Mouse (Mus musculus) embryonic facial prominence, embryonic 14.5 days (tissue): ENCODE measurements around the gene Marc1. TPM values are rescaled to one million over a fixed set of nuclear protein-coding genes. Genes with fewer than 3 reads are reported as not detected.

Experiments
- ATAC-seq: fragments of 200-750 bp; cut with Nextera tagmentation; 2 replicates; pipeline ENCODE4 v1.8.0; 2017; ENCODE audit warnings: low read depth, moderate number of reproducible peaks, moderate TSS enrichment
- DNase-seq: peaks from one replicate; pipeline ENCODE4 v3.0.0-alpha.2; 2015; ENCODE audit warnings: low spot score
- H3K27ac ChIP-seq: fragments of 300-500 bp; sonication (generic); replicated peaks from 2 replicates; pipeline ENCODE4 v1.5.1; 2014; ENCODE audit warnings: low read depth, mild to moderate bottlenecking, low read length, moderate library complexity
- H3K27me3 ChIP-seq: fragments of 300-500 bp; sonication (generic); replicated peaks from 2 replicates; pipeline ENCODE4 v1.6.1; 2014; ENCODE audit warnings: low read length; ENCODE audit not compliant: control insufficient read depth, insufficient read depth
- H3K36me3 ChIP-seq: fragments of 300-500 bp; sonication (generic); 2 replicates; pipeline ENCODE4 v1.6.1; 2014; ENCODE audit warnings: low read length, mixed read lengths; ENCODE audit not compliant: control insufficient read depth, insufficient read depth
- H3K4me1 ChIP-seq: fragments of 300-500 bp; sonication (generic); 2 replicates; pipeline ENCODE4 v1.6.1; 2014; ENCODE audit warnings: antibody characterized with exemption, low read length; ENCODE audit not compliant: control insufficient read depth, insufficient read depth
- H3K4me2 ChIP-seq: fragments of 300-500 bp; sonication (generic); 2 replicates; pipeline ENCODE4 v1.6.1; 2014; ENCODE audit warnings: low read depth, mild to moderate bottlenecking, low read length, moderate library complexity, mixed read lengths
- H3K4me3 ChIP-seq: fragments of 300-500 bp; sonication (generic); 2 replicates; pipeline ENCODE4 v1.5.1; 2014; ENCODE audit warnings: low read depth, mild to moderate bottlenecking, low read length
- H3K9ac ChIP-seq: fragments of 300-500 bp; sonication (generic); 2 replicates; pipeline ENCODE4 v1.6.1; 2014; ENCODE audit warnings: low read depth, mild to moderate bottlenecking, low read length, moderate library complexity, mixed read lengths
- H3K9me3 ChIP-seq: fragments of 300-500 bp; sonication (generic); 2 replicates; pipeline ENCODE4 v1.6.1; 2016; ENCODE audit warnings: low read length; ENCODE audit not compliant: control insufficient read depth
- WGBS: fragments of 180-500 bp; shearing (Covaris S2); extraction: QIAGEN DNeasy Blood & Tissue Kit; methylation state at CpG from one replicate; pipeline ENCODE4 v1.1.7; 2014; 5-methylcytosine and 5-hydroxymethylcytosine counted together
- polyA plus RNA-seq: library from polyadenylated mRNA; unstranded; fragments of >200 nt; fragmentation: Nextera tagmentation; extraction: Ambion mirVana; gene quantifications from 2 replicates; pipeline ENCODE4 v1.2.1, GENCODE M21; 2014

Marc1 gene
- polyA plus RNA-seq, 1 experiment from 2014 or later, result 0.08 TPM

- H3K27me3 ChIP-seq, result no peaks in the 10 kb centered on the region
- ATAC-seq, result no peak
Measured at GRCm38 (mm10) chr1:184782161-184782513, 29.0 kb downstream of the Marc1 start.

GRCm38 (mm10) chr1:184781286-184782160 is 29.6 kb downstream of the Marc1 start:
- H3K4me2 ChIP-seq, result no peak overlapping the region
- ATAC-seq (no peak), DNase-seq (no peak)
- no peak overlapping the region for H3K4me3 ChIP-seq
- H3K27me3 ChIP-seq, result peaks cover 5% of the 10 kb centered on the region; the same call in 1 of the 2 replicates
- no peak overlapping the region for H3K9ac ChIP-seq
- no peak overlapping the region for H3K27ac ChIP-seq
- no peaks in the 10 kb centered on the region for H3K36me3 ChIP-seq
- no peaks in the 10 kb centered on the region for H3K4me1 ChIP-seq
- 62% methylated on average over 10 of the region's 10 CpGs for WGBS
- no peaks in the 10 kb centered on the region for H3K9me3 ChIP-seq

More at GRCm38 (mm10) chr1:184782161-184782513, 29.0 kb downstream of the Marc1 start:
- Histone ChIP-seq H3K9ac (no peak overlapping the region), H3K4me2 (no peak overlapping the region), H3K4me3 (no peak overlapping the region), H3K4me1 (no peaks in the 10 kb centered on the region), H3K36me3 (no peaks in the 10 kb centered on the region), H3K9me3 (no peaks in the 10 kb centered on the region), H3K27ac (no peak overlapping the region)
- peak; percentile 29 for DNase-seq
- 55% methylated on average over 14 of the region's 14 CpGs for WGBS

GRCm38 (mm10) chr1:184778157-184778556 is 33.0 kb downstream of the Marc1 start:
- no peak overlapping the region for H3K9ac ChIP-seq
- H3K4me2 ChIP-seq, result no peak overlapping the region
- ATAC-seq, result no peak
- no peak overlapping the region for H3K4me3 ChIP-seq
- WGBS, result 79% methylated on average over 6 of the region's 6 CpGs
- DNase-seq, result no peak
- no peak overlapping the region for H3K27ac ChIP-seq
- no peaks in the 10 kb centered on the region for H3K4me1 ChIP-seq
- H3K9me3 ChIP-seq, result no peaks in the 10 kb centered on the region
- peaks cover 9% of the 10 kb centered on the region; the same call in 1 of the 2 replicates for H3K27me3 ChIP-seq
- H3K36me3 ChIP-seq, result no peaks in the 10 kb centered on the region

DNA sequence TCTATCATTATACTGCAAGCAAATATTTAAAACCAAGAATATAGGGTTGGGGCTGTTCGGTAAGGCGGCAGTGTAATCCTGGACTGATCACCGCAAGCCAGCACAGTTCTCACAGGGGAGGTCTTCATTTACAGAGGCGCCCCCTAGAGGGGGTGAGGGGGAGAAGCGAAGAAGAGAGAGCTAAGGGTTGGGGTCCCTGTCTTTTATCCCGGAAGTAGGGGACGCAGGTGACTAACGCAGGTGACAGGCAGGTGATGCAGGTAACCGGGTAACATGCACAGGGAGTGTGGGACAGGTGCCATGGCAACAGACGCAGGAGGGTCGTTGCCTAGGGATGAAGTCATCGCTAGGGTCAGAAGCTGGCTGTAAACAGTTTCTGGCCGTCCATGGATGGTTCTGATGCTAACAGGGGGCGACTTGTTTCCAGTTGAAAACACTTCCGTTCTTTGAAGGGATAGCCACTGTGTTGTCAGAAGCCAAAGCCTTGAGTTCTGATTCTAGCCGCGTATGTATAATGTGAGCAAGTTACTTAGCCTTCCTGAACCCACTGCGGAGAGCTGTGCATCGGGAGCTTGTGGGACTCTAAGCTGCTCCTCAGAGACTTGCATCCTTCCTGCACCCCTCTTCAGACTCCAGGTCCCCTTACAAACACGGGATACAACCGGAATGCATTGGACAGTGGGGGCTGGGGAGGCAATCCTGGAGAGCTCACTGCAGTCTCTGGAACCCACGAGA is 33.9 kb downstream of the Marc1 start:
- ATAC-seq (no peak), DNase-seq (no peak)
- Histone ChIP-seq H3K27me3 (peaks cover 9% of the 10 kb centered on the region; the same call in 1 of the 2 replicates), H3K27ac (no peak overlapping the region), H3K9me3 (no peaks in the 10 kb centered on the region), H3K36me3 (no peaks in the 10 kb centered on the region), H3K4me3 (no peak overlapping the region), H3K9ac (no peak overlapping the region), H3K4me2 (no peak overlapping the region), H3K4me1 (no peaks in the 10 kb centered on the region)
- 30% methylated on average over 22 of the region's 22 CpGs for WGBS

DNA sequence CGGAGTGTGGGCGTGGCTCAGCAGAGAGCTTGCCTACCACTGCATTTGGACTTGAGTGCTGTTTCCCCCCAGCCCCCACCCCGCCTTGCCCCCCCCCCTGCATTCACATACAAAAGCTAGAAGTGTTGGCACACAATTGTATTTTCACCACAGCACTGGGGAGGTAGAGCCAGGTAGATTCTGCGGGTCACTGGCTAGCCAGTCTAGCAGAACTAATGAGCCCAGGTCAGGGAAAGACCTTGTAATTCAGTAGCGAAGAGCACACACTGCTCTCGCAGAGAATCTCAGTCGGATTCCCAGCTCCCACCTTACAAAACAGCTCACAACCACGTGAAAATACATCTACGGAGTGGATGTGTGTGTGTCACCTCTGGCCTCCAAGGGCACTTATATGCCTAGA is 35.8 kb downstream of the Marc1 start:
- WGBS, result 50% methylated on average over 9 of the region's 9 CpGs
- ATAC-seq (no peak), DNase-seq (no peak)
- Histone ChIP-seq H3K4me2 (no peak overlapping the region), H3K9ac (no peak overlapping the region), H3K36me3 (no peaks in the 10 kb centered on the region), H3K9me3 (no peaks in the 10 kb centered on the region), H3K27me3 (peaks cover 9% of the 10 kb centered on the region; the same call in 1 of the 2 replicates), H3K27ac (no peak overlapping the region), H3K4me3 (no peak overlapping the region), H3K4me1 (peaks cover 3% of the 10 kb centered on the region; the same call in 1 of the 2 replicates)

DNA sequence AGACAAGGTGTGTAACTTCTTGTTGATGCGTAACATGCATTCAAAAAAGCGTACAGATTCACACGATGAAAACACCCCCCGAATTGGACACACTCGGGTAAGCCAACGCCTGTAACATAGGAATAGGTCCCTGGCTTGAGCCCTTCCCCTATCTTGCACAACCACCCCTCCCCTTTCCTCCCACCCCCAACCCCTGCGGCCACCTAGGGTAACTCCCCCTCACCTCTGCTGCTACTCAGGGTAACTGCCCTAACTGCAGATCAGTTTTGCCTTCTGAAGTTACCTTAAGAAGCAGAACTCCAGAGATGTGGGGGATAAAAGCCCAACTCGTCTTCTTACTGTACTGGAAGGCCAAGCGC is 39.2 kb downstream of the Marc1 start:
- Histone ChIP-seq H3K9ac (no peak overlapping the region), H3K4me1 (peaks cover 3% of the 10 kb centered on the region; the same call in 1 of the 2 replicates), H3K27ac (no peak overlapping the region), H3K9me3 (no peaks in the 10 kb centered on the region), H3K4me3 (no peak overlapping the region), H3K4me2 (peak overlapping the region; percentile 40), H3K27me3 (peaks cover 8% of the 10 kb centered on the region; the same call in 1 of the 2 replicates), H3K36me3 (no peaks in the 10 kb centered on the region)
- DNase-seq (no peak), ATAC-seq (no peak)
- WGBS, result 14% methylated on average over 9 of the region's 9 CpGs

GRCm38 (mm10) chr1:184771202-184771890 is 39.8 kb downstream of the Marc1 start:
- no peaks in the 10 kb centered on the region for H3K36me3 ChIP-seq
- 21% methylated on average over 18 of the region's 18 CpGs for WGBS
- 0 out of 2 replicates have a peak, but pooled peaks have one; percentile 62 for ATAC-seq
- 0 out of 2 replicates have a peak, but pooled peaks cover 4% of the 10 kb centered on the region for H3K27me3 ChIP-seq
- peak overlapping the region; percentile 10; the same call in 1 of the 2 replicates for H3K9ac ChIP-seq
- peak overlapping the region; percentile 40 for H3K4me2 ChIP-seq
- peaks cover 3% of the 10 kb centered on the region; the same call in 1 of the 2 replicates for H3K4me1 ChIP-seq
- H3K9me3 ChIP-seq, result no peaks in the 10 kb centered on the region
- H3K4me3 ChIP-seq, result 0 out of 2 replicates have a peak overlapping the region, but pooled peaks have one; percentile 11
- DNase-seq, result peak; percentile 80
- H3K27ac ChIP-seq, result no peak overlapping the region

- 38% methylated on average over 3 of the region's 3 CpGs for whole genome bisulfite sequencing
- no peak for DNase-seq
Measured at GRCm38 (mm10) chr1:184763866-184764265, 47.2 kb downstream of the Marc1 start.

More at GRCm38 (mm10) chr1:184763866-184764265, 47.2 kb downstream of the Marc1 start:
- Histone ChIP-seq H3K9me3 (no peaks in the 10 kb centered on the region), H3K27ac (no peak overlapping the region), H3K36me3 (no peaks in the 10 kb centered on the region), H3K4me3 (no peak overlapping the region), H3K27me3 (no peaks in the 10 kb centered on the region), H3K9ac (no peak overlapping the region), H3K4me2 (no peak overlapping the region), H3K4me1 (no peaks in the 10 kb centered on the region)
- ATAC-seq, result no peak
